Mouse (Mus musculus) retina, postnatal 1 day (tissue): Measurements from ENCODE around the gene March9.
"Not testable (repeated sequence)": the region's sequence is repeated elsewhere in the genome, so short reads cannot be mapped to it uniquely, and the experiment has no call there.

ENCODE experiments used
- DNase-seq: peaks from one replicate; pipeline ENCODE4 v3.0.0-alpha.2; 2012

March9 gene

GRCm38 (mm10) chr10:127079665-127080391 lies 19.8 kb upstream of the March9 start:
- DNase-seq, result peak; percentile 58

- peak; percentile 81 for DNase-seq
These were observed 18.9 kb upstream of the March9 start for GRCm38 (mm10) chr10:127078677-127079575.

GRCm38 (mm10) chr10:127078001-127078676 lies 18.2 kb upstream of the March9 start:
- peak; percentile 56 for DNase-seq

- no peak for DNase-seq
These were observed 17.5 kb upstream of the March9 start for GRCm38 (mm10) chr10:127077515-127077914.

- no peak for DNase-seq
These were observed 16.1 kb upstream of the March9 start for GRCm38 (mm10) chr10:127076082-127076481.

GRCm38 (mm10) chr10:127075651-127076050 lies 15.7 kb upstream of the March9 start:
- no peak for DNase-seq

- no peak for DNase-seq
These were observed 15.1 kb upstream of the March9 start, which contains the start of gene Agap2 for GRCm38 (mm10) chr10:127075080-127075479. Agap2 (plus strand) TSS chr10:127075284.

GRCm38 (mm10) chr10:127073981-127074380 lies 14.0 kb upstream of the March9 start:
- DNase-seq, result no peak

- not testable (repeated sequence) for DNase-seq
These were observed 13.0 kb upstream of the March9 start for GRCm38 (mm10) chr10:127072969-127073368.

GRCm38 (mm10) chr10:127072270-127072669 lies 12.3 kb upstream of the March9 start:
- DNase-seq, result not testable (repeated sequence)

GRCm38 (mm10) chr10:127071203-127071602 lies 11.2 kb upstream of the March9 start:
- no peak for DNase-seq

- DNase-seq, result peak; percentile 97
These were observed 10.5 kb upstream of the March9 start, which contains the start of gene Tspan31 for GRCm38 (mm10) chr10:127070190-127071121. Tspan31 (minus strand) TSS chr10:127070264.

GRCm38 (mm10) chr10:127069281-127070189 lies 9.6 kb upstream of the March9 start:
- no peak for DNase-seq

GRCm38 (mm10) chr10:127068360-127069038 lies 8.5 kb upstream of the March9 start:
- no peak for DNase-seq

- no peak for DNase-seq
These were observed 6.6 kb upstream of the March9 start for GRCm38 (mm10) chr10:127066519-127067018.

- DNase-seq, result no peak
These were observed 6.0 kb upstream of the March9 start for GRCm38 (mm10) chr10:127065981-127066380.

GRCm38 (mm10) chr10:127063913-127064870 lies 4.2 kb upstream of the March9 start:
- no peak for DNase-seq

- DNase-seq, result peak; percentile 100
These were observed 3.4 kb upstream of the March9 start, which contains the start of gene Cdk4 for GRCm38 (mm10) chr10:127063239-127063872. Cdk4 (plus strand) TSS chr10:127063534.
